Mouse (Mus musculus) gastrocnemius, postnatal 36 days (tissue): ENCODE results near the gene 9530003J23Rik. TPM values are rescaled to one million over a fixed set of nuclear protein-coding genes. Genes with fewer than 3 reads are reported as not detected.

Experiments
- DNase-seq, 2 experiments: peaks; one replicate each; pipeline ENCODE4 v3.0.0; 2022
- intact Hi-C: fragments of 180-260 bp; cut with DNase I; formaldehyde crosslinking; loops from one replicate; pipeline ENCODE4 v1.15.1; 2025
- total RNA-seq, 2 experiments: library from RNA; stranded (reverse); gene quantifications; 2 replicates each; pipeline ENCODE4 v1.2.3; 2021

9530003J23Rik gene
- total RNA-seq, 2 experiments from 2014 or later = not detected

GRCm38 (mm10) chr10:117196696-117197095 is 41.8 kb downstream of the 9530003J23Rik start:
- DNase-seq = no peak

GRCm38 (mm10) chr10:117195748-117196147 is 42.8 kb downstream of the 9530003J23Rik start:
- DNase-seq = no peak
- intact Hi-C loops = loop anchor here (10.0 kb wide), 1 partner anchor 871 kb away; no protein-coding TSS in a partner anchor

More at GRCm38 (mm10) chr10:117196696-117197095, 41.8 kb downstream of the 9530003J23Rik start:
- intact Hi-C loops = loop anchor here (10.0 kb wide), 1 partner anchor 872 kb away; no protein-coding TSS in a partner anchor

- DNase-seq = no peak
- intact Hi-C loops = loop anchor here (10.0 kb wide), 1 partner anchor 870 kb away; no protein-coding TSS in a partner anchor
Observed at GRCm38 (mm10) chr10:117195005-117195404, 43.5 kb downstream of the 9530003J23Rik start.

- no peak for DNase-seq
- intact Hi-C loops = loop anchor here (10.0 kb wide), 1 partner anchor 869 kb away; no protein-coding TSS in a partner anchor
Observed at GRCm38 (mm10) chr10:117193364-117193763, 45.1 kb downstream of the 9530003J23Rik start.

GRCm38 (mm10) chr10:117185399-117186089 is 53.0 kb downstream of the 9530003J23Rik start:
- DNase-seq = no peak
- intact Hi-C loops = no loop called here

Other genes starting within 250 kb of the 9530003J23Rik start
- under 1 TPM in 1 of 2 experiments, not detected in 1; 0.17 TPM for gene Lrrc10, start 193.4 kb downstream of the 9530003J23Rik start, total RNA-seq
- 100 to 1,000 TPM in 1 of 2 experiments, 10 to 100 TPM in 1; 93.1 to 119 TPM for gene Cct2, start 174.9 kb downstream of the 9530003J23Rik start, total RNA-seq
- gene Frs2, start 90.2 kb downstream of the 9530003J23Rik start, total RNA-seq = 1 to 10 TPM; 7.6 to 8.9 TPM
- 10 to 100 TPM; 12.8 to 14.8 TPM for gene Yeats4, start 14.2 kb downstream of the 9530003J23Rik start, total RNA-seq
- 10 to 100 TPM; 32.0 to 47.2 TPM for gene Lyz2, start 43.6 kb upstream of the 9530003J23Rik start, total RNA-seq
- gene Lyz1, start 54.2 kb upstream of the 9530003J23Rik start, total RNA-seq = 1 to 10 TPM; 3.9 to 6.4 TPM
- gene Cpsf6, start 141.3 kb upstream of the 9530003J23Rik start, total RNA-seq = 10 to 100 TPM; 18.9 to 20.3 TPM